In genomic region chr10:79909092-79909922, GRCm38 (mm10) we compare ENCODE assay signal across 8 mouse cellular contexts. TPM values are rescaled to one million over a fixed set of nuclear protein-coding genes. Genes with fewer than 3 reads are reported as not detected.
A peak's percentile ranks its signal among the peaks of the same experiment; 100 is the strongest.
DNase-seq lines count a peak whose midpoint lies in the region; ATAC-seq and TF ChIP-seq lines count a peak whose summit lies in the region.

No protein-coding gene starts in this region.

- H3K79me2 ChIP-seq in CH12.LX (replicated peaks; ENCODE audit: control insufficient read depth, extremely low read depth, insufficient read depth, poor library complexity, severe bottlenecking) = no peaks in the 10 kb centered on the region
- H3K79me2 ChIP-seq in myocyte (ENCODE audit: control insufficient read depth, insufficient read depth) = no peaks in the 10 kb centered on the region

- H3K27me3 ChIP-seq in CH12.LX (replicated peaks) (no peaks in the 10 kb centered on the region), myocyte (ENCODE audit: control insufficient read depth, insufficient read depth, insufficient read length) (no peaks in the 10 kb centered on the region)
- H3K27me3 ChIP-seq in embryonic facial prominence, embryonic 13.5 days = no peaks in the 10 kb centered on the region
- no peaks in the 10 kb centered on the region for H3K27me3 ChIP-seq in hindbrain, embryonic 12.5 days
- no peaks in the 10 kb centered on the region for H3K27me3 ChIP-seq in limb, embryonic 10.5 days (ENCODE audit: low read depth, poor library complexity, severe bottlenecking)

- H3K9ac ChIP-seq in CH12.LX (ENCODE audit: insufficient read depth, low read depth) = no peak overlapping the region
- peak overlapping the region; percentile 16; the same call in 1 of the 2 replicates for H3K9ac ChIP-seq in embryonic facial prominence, embryonic 13.5 days
- H3K9ac ChIP-seq in hindbrain, embryonic 12.5 days = peak overlapping the region; percentile 27

- dilution Hi-C loops in CH12.LX (cut with MboI; ENCODE audit: extremely low pct_ligation_motif_present, extremely low pct_unique_long_range_greater_than_20kb, low sequenced_read_pairs) = no loop called here

- H3K9me3 ChIP-seq in CH12.LX (replicated peaks; ENCODE audit: low read length) = peaks cover 5% of the 10 kb centered on the region
- no peaks in the 10 kb centered on the region for H3K9me3 ChIP-seq in embryonic facial prominence, embryonic 13.5 days
- no peaks in the 10 kb centered on the region for H3K9me3 ChIP-seq in hindbrain, embryonic 12.5 days (replicated peaks)
- H3K9me3 ChIP-seq in limb, embryonic 10.5 days (replicated peaks) = no peaks in the 10 kb centered on the region

- TF ChIP-seq POLR2A in CH12.LX (IDR thresholded peaks at IDR 0.05; ENCODE audit: low read depth, low read length) (no peak), myocyte (IDR thresholded peaks at IDR 0.05; ENCODE audit: insufficient read length, low read depth) (no peak)

- H3K36me3 ChIP-seq in CH12.LX (replicated peaks in 1 of 2; ENCODE audit: control insufficient read depth in 1 of 2, insufficient read depth in 1 of 2, low read length in 1 of 2) = peaks cover 23 to 71% of the 10 kb centered on the region in 2 experiments
- peaks cover 56% of the 10 kb centered on the region for H3K36me3 ChIP-seq in embryonic facial prominence, embryonic 13.5 days
- H3K36me3 ChIP-seq in hindbrain, embryonic 12.5 days = peaks cover 53% of the 10 kb centered on the region
- H3K36me3 ChIP-seq in limb, embryonic 10.5 days = peaks cover 69% of the 10 kb centered on the region
- peaks cover 4% of the 10 kb centered on the region for H3K36me3 ChIP-seq in myocyte (ENCODE audit: control insufficient read depth, insufficient read depth)

- TF ChIP-seq EP300 in CH12.LX (IDR thresholded peaks at IDR 0.05; ENCODE audit: low read length) = no peak

- TF ChIP-seq RAD21 in CH12.LX (IDR thresholded peaks at IDR 0.05; ENCODE audit: low read depth, low read length) = no peak

- in situ Hi-C loops in CH12.LX (cut with MboI; ENCODE audit: low pct_ligation_motif_present, low pct_unique_long_range_greater_than_20kb, low sequenced_read_pairs) = no loop called here

- peak overlapping the region; percentile 70 for H3K4me3 ChIP-seq in gastrocnemius, adult 2 months
- H3K4me3 ChIP-seq in CH12.LX (replicated peaks in 1 of 3; ENCODE audit: low read depth in 2 of 3, low read length in 2 of 3, poor library complexity in 1 of 3) (peak overlapping the region; percentile 9 to 68 (median 48)), myocyte (peak overlapping the region; percentile 30)
- H3K4me3 ChIP-seq in embryonic facial prominence, embryonic 13.5 days = peak overlapping the region; percentile 70
- H3K4me3 ChIP-seq in hindbrain, embryonic 12.5 days = peak overlapping the region; percentile 55; the same call in 1 of the 2 replicates
- peak overlapping the region; percentile 88 for H3K4me3 ChIP-seq in limb, embryonic 10.5 days

- H3ac ChIP-seq in myocyte (ENCODE audit: control insufficient read depth, insufficient read length) = peak overlapping the region; percentile 67

- no peak for TF ChIP-seq CTCF in gastrocnemius, adult 2 months (IDR thresholded peaks at IDR 0.05)
- TF ChIP-seq CTCF in CH12.LX (conservative IDR thresholded peaks at IDR 0.05 in 1 of 2, IDR thresholded peaks at IDR 0.05 in 1 of 2; ENCODE audit: low read depth in 2 of 2, low read length in 2 of 2) = no peak

- 0 out of 2 replicates have a peak, but pooled peaks have one; percentile 35 for ATAC-seq in embryonic facial prominence, embryonic 13.5 days (ENCODE audit: insufficient number of reproducible peaks, insufficient read depth, low FRiP score, low TSS enrichment, low read depth)
- peak; percentile 54 for ATAC-seq in hindbrain, embryonic 12.5 days (ENCODE audit: low FRiP score)

- WGBS in embryonic facial prominence, embryonic 13.5 days = 22% methylated on average over 14 of the region's 14 CpGs
- WGBS in hindbrain, embryonic 12.5 days = 24% methylated on average over 14 of the region's 14 CpGs
- 25% methylated on average over 14 of the region's 14 CpGs for WGBS in limb, embryonic 10.5 days

- peak overlapping the region; percentile 100 for H3K27ac ChIP-seq in gastrocnemius, adult 2 months
- H3K27ac ChIP-seq in CH12.LX (ENCODE audit: insufficient read depth, low read depth) = peak overlapping the region; percentile 42; the same call in 1 of the 2 replicates
- H3K27ac ChIP-seq in embryonic facial prominence, embryonic 13.5 days = peak overlapping the region; percentile 60
- peak overlapping the region; percentile 96 for H3K27ac ChIP-seq in hindbrain, embryonic 12.5 days
- H3K27ac ChIP-seq in limb, embryonic 10.5 days = peak overlapping the region; percentile 100

- H3K4me2 ChIP-seq in CH12.LX (ENCODE audit: insufficient read depth, low read depth, poor library complexity, severe bottlenecking) = 0 out of 2 replicates have a peak overlapping the region, but pooled peaks have one; percentile 17
- H3K4me2 ChIP-seq in embryonic facial prominence, embryonic 13.5 days = peak overlapping the region; percentile 53
- peak overlapping the region; percentile 46 for H3K4me2 ChIP-seq in hindbrain, embryonic 12.5 days (replicated peaks)
- peak overlapping the region; percentile 5 for H3K4me2 ChIP-seq in myocyte (ENCODE audit: low read depth)

- intact Hi-C loops in gastrocnemius, adult 2 months (cut with DNase I) = no loop called here

- DNase-seq in gastrocnemius, adult 2 months = no peak
- DNase-seq in gastrocnemius, postnatal 10 days = no peak
- peak; percentile 62 for DNase-seq in CH12.LX (ENCODE audit: extremely low read depth)
- peak; percentile 58 for DNase-seq in limb, embryonic 10.5 days (ENCODE audit: low spot score)
- DNase-seq in spleen, postnatal 4 days (ENCODE audit: low spot score in 2 of 2) = no peak

- peaks cover 7 to 19% of the 10 kb centered on the region in 2 experiments for H3K4me1 ChIP-seq in CH12.LX (ENCODE audit: control insufficient read depth in 1 of 2, insufficient read depth in 2 of 2)
- peaks cover 10% of the 10 kb centered on the region for H3K4me1 ChIP-seq in embryonic facial prominence, embryonic 13.5 days
- peaks cover 13% of the 10 kb centered on the region for H3K4me1 ChIP-seq in hindbrain, embryonic 12.5 days
- peaks cover 27% of the 10 kb centered on the region for H3K4me1 ChIP-seq in limb, embryonic 10.5 days

TF ChIP-seq in CH12.LX, 34 proteins besides CTCF, POLR2A, EP300 and RAD21 (continues in another document):
- TF ChIP-seq CHD1 (IDR thresholded peaks at IDR 0.05; ENCODE audit: low read depth, low read length) = no peak

RNA-seq across cellular contexts. Expression of gene Med16, which starts 0.6 kb away (rescaled TPM):
- 10 to 100 TPM; 32.6 to 37.2 TPM for total RNA-seq in gastrocnemius, adult 2 months (2021)
- total RNA-seq in gastrocnemius, postnatal 10 days (2021) = 10 to 100 TPM; 39.6 to 43.8 TPM
- total RNA-seq in CH12.LX (2012; rRNA removed) = 12.1 and 14.4 TPM in 2 replicates
- 8.7 and 10.2 TPM in 2 replicates for total RNA-seq in CH12.LX (2014; rRNA removed)
- polyA plus RNA-seq in CH12.LX (2012; ENCODE audit: insufficient read length, low read depth) = 20.7 and 22.8 TPM in 2 replicates
- polyA plus RNA-seq in embryonic facial prominence, embryonic 13.5 days (2015; fragmentation: Nextera tagmentation; extraction: Ambion mirVana) = 47.6 and 49.3 TPM in 2 replicates
- polyA plus RNA-seq in hindbrain, embryonic 12.5 days (2016; fragmentation: Nextera tagmentation; extraction: Ambion mirVana) = 63.3 and 70.0 TPM in 2 replicates
- polyA plus RNA-seq in limb, embryonic 10.5 days (2016; fragmentation: Nextera tagmentation; extraction: Ambion mirVana) = 63.6 and 67.1 TPM in 2 replicates
- polyA plus RNA-seq in myocyte (2012; fragmentation: generic; extraction: Trizol) = 31.4 TPM

RNA-seq across cellular contexts. Expression of gene Gm26602, which starts 1.3 kb away (rescaled TPM):
- not detected for total RNA-seq in gastrocnemius, adult 2 months (2021)
- not detected for total RNA-seq in gastrocnemius, postnatal 10 days (2021)
- 6.0 and 8.1 TPM in 2 replicates for total RNA-seq in CH12.LX (2012; rRNA removed)
- total RNA-seq in CH12.LX (2014; rRNA removed) = not detected in 2 replicates
- not detected in 2 replicates for polyA plus RNA-seq in CH12.LX (2012; ENCODE audit: insufficient read length, low read depth)
- 8.1 and 29.9 TPM in 2 replicates for polyA plus RNA-seq in embryonic facial prominence, embryonic 13.5 days (2015; fragmentation: Nextera tagmentation; extraction: Ambion mirVana)
- polyA plus RNA-seq in hindbrain, embryonic 12.5 days (2016; fragmentation: Nextera tagmentation; extraction: Ambion mirVana) = 25.5 and 54.9 TPM in 2 replicates
- polyA plus RNA-seq in limb, embryonic 10.5 days (2016; fragmentation: Nextera tagmentation; extraction: Ambion mirVana) = not detected in 2 replicates
- not detected for polyA plus RNA-seq in myocyte (2012; fragmentation: generic; extraction: Trizol)

RNA-seq across cellular contexts. Expression of gene Kiss1r, which starts 7.5 kb away (rescaled TPM):
- under 1 TPM; 0.17 to 0.23 TPM for total RNA-seq in gastrocnemius, adult 2 months (2021)
- total RNA-seq in gastrocnemius, postnatal 10 days (2021) = under 1 TPM; 0.23 to 0.59 TPM
- total RNA-seq in CH12.LX (2012; rRNA removed) (0.21 and 0.76 TPM in 2 replicates), CH12.LX (2014; rRNA removed) (0.24 and 0.32 TPM in 2 replicates)
- polyA plus RNA-seq in CH12.LX (2012; ENCODE audit: insufficient read length, low read depth) (0.17 and 0.20 TPM in 2 replicates), myocyte (2012; fragmentation: generic; extraction: Trizol) (0.59 TPM)
- 0.98 and 1.3 TPM in 2 replicates for polyA plus RNA-seq in embryonic facial prominence, embryonic 13.5 days (2015; fragmentation: Nextera tagmentation; extraction: Ambion mirVana)
- polyA plus RNA-seq in hindbrain, embryonic 12.5 days (2016; fragmentation: Nextera tagmentation; extraction: Ambion mirVana) = 1.2 and 1.6 TPM in 2 replicates
- polyA plus RNA-seq in limb, embryonic 10.5 days (2016; fragmentation: Nextera tagmentation; extraction: Ambion mirVana) = 0.31 and 0.49 TPM in 2 replicates

RNA-seq across cellular contexts. Expression of gene R3hdm4, which starts 11.7 kb away (rescaled TPM):
- total RNA-seq in gastrocnemius, adult 2 months (2021) = 100 to 1,000 TPM; 107 to 121 TPM
- total RNA-seq in gastrocnemius, postnatal 10 days (2021) = 100 to 1,000 TPM; 101 to 108 TPM
- total RNA-seq in CH12.LX (2012; rRNA removed) = 20.9 and 22.3 TPM in 2 replicates
- total RNA-seq in CH12.LX (2014; rRNA removed) = 8.9 and 10.5 TPM in 2 replicates
- polyA plus RNA-seq in CH12.LX (2012; ENCODE audit: insufficient read length, low read depth) = 53.2 and 59.4 TPM in 2 replicates
- 190 and 206 TPM in 2 replicates for polyA plus RNA-seq in embryonic facial prominence, embryonic 13.5 days (2015; fragmentation: Nextera tagmentation; extraction: Ambion mirVana)
- 173 and 184 TPM in 2 replicates for polyA plus RNA-seq in hindbrain, embryonic 12.5 days (2016; fragmentation: Nextera tagmentation; extraction: Ambion mirVana)
- polyA plus RNA-seq in limb, embryonic 10.5 days (2016; fragmentation: Nextera tagmentation; extraction: Ambion mirVana) = 116 and 143 TPM in 2 replicates
- polyA plus RNA-seq in myocyte (2012; fragmentation: generic; extraction: Trizol) = 69.0 TPM

RNA-seq across cellular contexts. Expression of gene Arid3a, which starts 17.5 kb away (rescaled TPM):
- total RNA-seq in gastrocnemius, adult 2 months (2021) = 1 to 10 TPM; 1.8 to 2.1 TPM
- 1 to 10 TPM; 2.6 to 4.1 TPM for total RNA-seq in gastrocnemius, postnatal 10 days (2021)
- total RNA-seq in CH12.LX (2012; rRNA removed) = 114 and 161 TPM in 2 replicates
- 45.9 and 48.4 TPM in 2 replicates for total RNA-seq in CH12.LX (2014; rRNA removed)
- polyA plus RNA-seq in CH12.LX (2012; ENCODE audit: insufficient read length, low read depth) = 84.7 and 94.4 TPM in 2 replicates
- polyA plus RNA-seq in embryonic facial prominence, embryonic 13.5 days (2015; fragmentation: Nextera tagmentation; extraction: Ambion mirVana) = 5.3 and 6.9 TPM in 2 replicates
- 4.7 and 5.3 TPM in 2 replicates for polyA plus RNA-seq in hindbrain, embryonic 12.5 days (2016; fragmentation: Nextera tagmentation; extraction: Ambion mirVana)
- polyA plus RNA-seq in limb, embryonic 10.5 days (2016; fragmentation: Nextera tagmentation; extraction: Ambion mirVana) = 18.2 and 29.4 TPM in 2 replicates
- 1.2 TPM for polyA plus RNA-seq in myocyte (2012; fragmentation: generic; extraction: Trizol)

Comparison
In these comparisons a context has a peak if more than half of its experiments do, and no peak if none do; other contexts are left out.
1. DNase-seq: peak in CH12.LX (single experiment) and limb, embryonic 10.5 days (single experiment); none in gastrocnemius, adult 2 months (single experiment), gastrocnemius, postnatal 10 days (single experiment) and spleen, postnatal 4 days (0 of 2).
2. H3K27ac ChIP-seq: peak in every context shown above with its lines; median percentile 100 in gastrocnemius, adult 2 months; 100 in limb, embryonic 10.5 days; 96 in hindbrain, embryonic 12.5 days; 60 in embryonic facial prominence, embryonic 13.5 days; 42 in CH12.LX.
3. H3K4me3 ChIP-seq: peak in every context shown above with its lines; median percentile 88 in limb, embryonic 10.5 days; 70 in gastrocnemius, adult 2 months; 70 in embryonic facial prominence, embryonic 13.5 days; 55 in hindbrain, embryonic 12.5 days; 48 in CH12.LX; 30 in myocyte.
4. Peak in every context shown above with its lines, with median percentiles within 50 percentile points of each other: H3K4me2 ChIP-seq.